Mouse (Mus musculus): ENCODE results near the gene Cers3.

The Cers3 gene

GRCm38 (mm10) chr7:66786476-66786875 is 43.2 kb downstream of the Cers3 start:
- no peak for DNase-seq

GRCm38 (mm10) chr7:66787816-66788215 is 44.5 kb downstream of the Cers3 start:
- DNase-seq: no peak

- DNase-seq: peak; percentile 52 to 68
Observed at GRCm38 (mm10) chr7:66789860-66790748, 46.8 kb downstream of the Cers3 start.

- no peak for DNase-seq
Observed at GRCm38 (mm10) chr7:66791022-66791421, 47.7 kb downstream of the Cers3 start.

- DNase-seq: no peak
Observed at GRCm38 (mm10) chr7:66796909-66797308, 53.6 kb downstream of the Cers3 start.

- no peak for DNase-seq
Observed at GRCm38 (mm10) chr7:66797345-66797744, 54.0 kb downstream of the Cers3 start.

- no peak for DNase-seq
Observed at GRCm38 (mm10) chr7:66798826-66799225, 55.5 kb downstream of the Cers3 start.

GRCm38 (mm10) chr7:66800784-66801183 is 57.5 kb downstream of the Cers3 start:
- DNase-seq: no peak

- DNase-seq: no peak
Observed at GRCm38 (mm10) chr7:66801785-66802184, 58.5 kb downstream of the Cers3 start.

- DNase-seq: no peak
Observed at GRCm38 (mm10) chr7:66803798-66804197, 60.5 kb downstream of the Cers3 start.

GRCm38 (mm10) chr7:66806801-66807200 is 63.5 kb downstream of the Cers3 start:
- no peak for DNase-seq

GRCm38 (mm10) chr7:66810436-66810835 is 67.1 kb downstream of the Cers3 start:
- DNase-seq: no peak

- DNase-seq: no peak
Observed at GRCm38 (mm10) chr7:66811294-66811693, 68.0 kb downstream of the Cers3 start.

- no peak for DNase-seq
Observed at GRCm38 (mm10) chr7:66812289-66812688, 69.0 kb downstream of the Cers3 start.

GRCm38 (mm10) chr7:66812737-66813136 is 69.4 kb downstream of the Cers3 start:
- DNase-seq: no peak

GRCm38 (mm10) chr7:66813172-66813571 is 69.9 kb downstream of the Cers3 start:
- DNase-seq: no peak

GRCm38 (mm10) chr7:66815526-66815925 is 72.2 kb downstream of the Cers3 start:
- DNase-seq: no peak

- DNase-seq: peak; percentile 31 to 47
Observed at GRCm38 (mm10) chr7:66820034-66820433, 76.7 kb downstream of the Cers3 start.

- no peak for DNase-seq
Observed at GRCm38 (mm10) chr7:66830803-66831202, 87.5 kb downstream of the Cers3 start.

- peak; percentile 54 to 60 for DNase-seq
Observed at GRCm38 (mm10) chr7:66831295-66831694, 88.0 kb downstream of the Cers3 start.

GRCm38 (mm10) chr7:66839463-66840007 is 96.2 kb downstream of the Cers3 start, which contains the start of gene Adamts17:
Adamts17 (plus strand) TSS chr7:66839735.
- peak; percentile 93 to 95 for DNase-seq

- DNase-seq: peak; percentile 20 to 25
Observed at GRCm38 (mm10) chr7:66840008-66840719, 96.9 kb downstream of the Cers3 start.

GRCm38 (mm10) chr7:66841165-66841564 is 97.9 kb downstream of the Cers3 start:
- DNase-seq: no peak

- DNase-seq: peak; percentile 69
Observed at GRCm38 (mm10) chr7:66842021-66842420, 98.7 kb downstream of the Cers3 start.

Data from lung, adult 18-20 months (tissue).